Mouse (Mus musculus) kidney, adult 10 weeks (tissue): ENCODE results near the gene Lrp4. TPM values are rescaled to one million over a fixed set of nuclear protein-coding genes. Genes with fewer than 3 reads are reported as not detected.

Source experiments
- polyA plus RNA-seq: library from polyadenylated mRNA; stranded (reverse); fragments of 350-450 nt; fragmentation: Illumina TruSeq; extraction: RNeasy Lipid Tissue Mini Kit (QIAGEN cat#74804); gene quantifications from one replicate; pipeline ENCODE4 v1.2.3, GENCODE M21; 2014; ENCODE audit warnings: low read depth, low replicate concordance

The Lrp4 gene
- polyA plus RNA-seq, result 3.7 TPM

DNA sequence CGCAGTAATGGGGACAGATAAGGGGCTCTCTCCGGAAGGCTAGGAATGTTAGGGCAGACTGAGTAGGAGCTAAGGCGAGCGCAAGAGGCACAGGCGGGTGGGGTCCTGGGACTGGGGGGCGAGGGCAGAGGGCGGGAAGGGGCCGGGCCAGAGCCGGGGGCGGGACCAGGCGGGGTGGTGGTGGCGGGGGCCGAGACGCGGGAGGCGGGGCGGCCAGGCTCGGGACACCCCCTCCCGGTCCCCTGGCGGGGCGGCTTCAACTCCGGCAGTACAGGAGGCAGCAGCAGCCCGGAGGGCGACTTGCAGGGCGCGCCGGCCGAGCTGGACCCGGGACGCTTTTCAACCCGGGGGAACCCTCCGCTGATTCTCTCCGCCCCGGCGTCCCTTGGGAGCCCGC is at the start of gene Lrp4:
Gene Lrp4 (plus strand): TSS at position 253 of the 397 bp plus-strand sequence.

DNA sequence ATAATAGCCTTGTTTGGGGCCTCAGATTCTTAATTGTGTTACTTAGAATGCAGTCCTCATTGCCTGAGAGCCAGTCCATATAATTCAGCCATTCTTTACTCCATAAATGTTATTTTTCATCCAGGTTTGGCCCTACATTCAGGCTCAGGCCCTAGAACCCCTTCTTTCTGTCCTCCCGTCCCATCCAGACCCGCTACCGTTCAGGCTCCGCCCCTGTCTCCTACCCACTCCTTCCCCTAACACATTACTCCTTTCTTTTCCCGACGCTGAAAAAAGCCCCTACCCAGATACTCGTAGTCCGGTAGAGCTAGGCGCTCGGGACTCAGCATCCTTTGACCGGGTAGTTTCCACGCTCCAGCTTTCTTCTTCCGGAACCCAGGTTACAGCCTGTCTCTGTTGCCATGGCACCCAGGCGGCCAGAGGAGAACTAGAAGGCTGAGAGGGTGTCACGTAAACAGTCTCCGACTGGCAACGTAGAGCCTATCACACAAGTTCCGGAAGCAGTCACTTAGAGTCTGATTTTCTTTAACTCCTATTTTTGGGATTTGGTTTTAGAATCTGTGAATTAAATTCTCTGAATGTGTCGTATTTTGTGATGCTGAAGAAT is 12.9 kb upstream of the Lrp4 start, which contains the start of gene 1110051M20Rik:
Gene 1110051M20Rik (minus strand): TSS at position 419 of the 607 bp plus-strand sequence.

DNA sequence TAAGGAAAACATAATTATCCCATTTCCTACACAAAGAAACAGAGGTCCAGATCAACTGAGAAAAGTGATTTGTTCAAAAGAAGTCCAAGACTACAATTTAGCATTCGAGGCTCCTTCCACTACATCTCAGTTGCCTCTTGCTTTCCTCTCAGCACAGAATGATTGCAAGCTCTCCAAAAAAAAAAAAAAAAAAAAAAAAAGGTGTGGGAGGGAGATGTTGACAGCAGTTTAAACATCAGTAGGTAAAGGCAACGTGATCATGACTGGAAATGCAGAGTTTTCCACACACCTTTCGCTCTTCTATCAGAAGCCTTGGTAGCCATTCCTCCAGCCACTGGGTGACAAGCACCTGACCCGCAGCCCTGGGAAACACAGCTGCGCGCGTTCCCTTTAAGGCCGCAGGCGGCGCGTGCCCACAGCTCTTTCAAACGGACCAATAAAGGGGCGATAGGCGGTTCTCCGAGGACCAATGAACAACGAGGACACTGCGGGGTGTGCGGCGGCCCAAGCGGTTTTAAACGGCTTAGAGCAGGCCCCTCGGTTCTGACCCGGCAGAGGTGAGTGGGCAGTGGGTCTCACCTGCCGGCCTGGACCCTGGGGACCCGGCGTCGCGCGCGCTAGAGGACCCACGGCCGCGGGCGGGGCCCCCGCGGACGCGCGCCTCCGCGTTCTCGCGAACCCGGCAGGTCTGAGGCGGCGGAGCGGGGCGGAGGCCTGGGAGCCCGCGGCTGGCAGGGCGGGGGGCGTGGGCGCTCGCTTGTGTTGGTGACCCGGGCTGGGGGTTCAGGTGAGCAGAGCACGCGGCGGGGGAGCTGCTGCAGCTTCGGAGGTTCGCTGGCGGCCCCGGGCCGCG is 69.2 kb downstream of the Lrp4 start, which contains the start of gene Ckap5:
Gene Ckap5 (plus strand): TSS at position 469 of the 853 bp plus-strand sequence.

Other genes with a start within 250 kb of the Lrp4 start
- gene Ddb2, start 220.5 kb upstream of the Lrp4 start, polyA plus RNA-seq, result 12.4 TPM
- gene Pacsin3, start 201.6 kb upstream of the Lrp4 start, polyA plus RNA-seq, result 0.77 TPM
- 9.7 TPM for gene Arfgap2, start 192.5 kb upstream of the Lrp4 start, polyA plus RNA-seq
- gene 1110051M20Rik, start 12.8 kb upstream of the Lrp4 start, polyA plus RNA-seq, result 12.6 TPM
- 37.9 TPM for gene Ckap5, start 69.3 kb downstream of the Lrp4 start, polyA plus RNA-seq
- not detected for gene F2, start 178.9 kb downstream of the Lrp4 start, polyA plus RNA-seq
- 1.3 TPM for gene Zfp408, start 192.3 kb downstream of the Lrp4 start, polyA plus RNA-seq
- 16.4 TPM for gene Arhgap1, start 192.3 kb downstream of the Lrp4 start, polyA plus RNA-seq